ENCODE assay signal across 8 mouse cellular contexts in genomic region chr4:155892017-155892416, GRCm38 (mm10). TPM values are rescaled to one million over a fixed set of nuclear protein-coding genes. Genes with fewer than 3 reads are reported as not detected.
DNase-seq lines count a peak whose midpoint lies in the region; ATAC-seq and TF ChIP-seq lines count a peak whose summit lies in the region.

No protein-coding gene starts in this region.

- peak overlapping the region; percentile 94 for H3ac ChIP-seq in myocyte (ENCODE audit: control insufficient read depth, insufficient read length)

- H3K36me3 ChIP-seq in embryonic facial prominence, embryonic 10.5 days (replicated peaks): peaks cover 47% of the 10 kb centered on the region
- peaks cover 51% of the 10 kb centered on the region for H3K36me3 ChIP-seq in liver, embryonic 12.5 days
- peaks cover 5% of the 10 kb centered on the region for H3K36me3 ChIP-seq in myocyte (ENCODE audit: control insufficient read depth, insufficient read depth)
- H3K36me3 ChIP-seq in stomach, embryonic 14.5 days (ENCODE audit: control insufficient read depth, insufficient read depth, low read length): peaks cover 32% of the 10 kb centered on the region

- H3K4me3 ChIP-seq in embryonic facial prominence, embryonic 10.5 days: peak overlapping the region; percentile 96
- peak overlapping the region; percentile 79 for H3K4me3 ChIP-seq in liver, embryonic 12.5 days
- H3K4me3 ChIP-seq in myocyte: peak overlapping the region; percentile 78
- peak overlapping the region; percentile 88 for H3K4me3 ChIP-seq in stomach, embryonic 14.5 days (ENCODE audit: low read depth, low read length)

- no peaks in the 10 kb centered on the region for H3K27me3 ChIP-seq in embryonic facial prominence, embryonic 10.5 days (replicated peaks; ENCODE audit: low read depth, poor library complexity, severe bottlenecking)
- H3K27me3 ChIP-seq in liver, embryonic 12.5 days (replicated peaks): no peaks in the 10 kb centered on the region
- no peaks in the 10 kb centered on the region for H3K27me3 ChIP-seq in myocyte (ENCODE audit: control insufficient read depth, insufficient read depth, insufficient read length)
- H3K27me3 ChIP-seq in stomach, embryonic 14.5 days (ENCODE audit: control insufficient read depth, insufficient read depth, low read length): no peaks in the 10 kb centered on the region

- peaks cover 35% of the 10 kb centered on the region for H3K79me2 ChIP-seq in myocyte (ENCODE audit: control insufficient read depth, insufficient read depth)

- peak overlapping the region; percentile 100 for H3K4me2 ChIP-seq in liver, embryonic 12.5 days
- H3K4me2 ChIP-seq in myocyte (ENCODE audit: low read depth): peak overlapping the region; percentile 83
- H3K4me2 ChIP-seq in stomach, embryonic 14.5 days (replicated peaks; ENCODE audit: low read depth, low read length): peak overlapping the region; percentile 91

- peak; percentile 98 for TF ChIP-seq POLR2A in myocyte (IDR thresholded peaks at IDR 0.05; ENCODE audit: insufficient read length, low read depth)

- H3K9ac ChIP-seq in liver, embryonic 12.5 days: peak overlapping the region; percentile 85
- peak overlapping the region; percentile 71 for H3K9ac ChIP-seq in stomach, embryonic 14.5 days (replicated peaks; ENCODE audit: low read depth, low read length)

- peak; percentile 89 for ATAC-seq in liver, embryonic 12.5 days
- peak; percentile 89 for ATAC-seq in stomach, embryonic 14.5 days (ENCODE audit: insufficient number of reproducible peaks, insufficient read depth, low FRiP score, low read depth)

- peaks cover 47% of the 10 kb centered on the region for H3K4me1 ChIP-seq in embryonic facial prominence, embryonic 10.5 days
- H3K4me1 ChIP-seq in liver, embryonic 12.5 days: peaks cover 49% of the 10 kb centered on the region
- peaks cover 31% of the 10 kb centered on the region for H3K4me1 ChIP-seq in stomach, embryonic 14.5 days (ENCODE audit: control insufficient read depth, insufficient read depth, low read length)

- under 1% methylated on average over 56 of the region's 56 CpGs for WGBS in embryonic facial prominence, embryonic 10.5 days
- WGBS in liver, embryonic 12.5 days (ENCODE audit: insufficient replicate concordance): under 1% methylated on average over 46 of the region's 56 CpGs
- under 1% methylated on average over 27 of the region's 56 CpGs for WGBS in stomach, embryonic 14.5 days

- peak; percentile 93 for DNase-seq in A20 (ENCODE audit: low read depth, low spot score)
- DNase-seq in adrenal gland, postnatal 25 days: peak; percentile 90
- peak; percentile 90 for DNase-seq in embryonic facial prominence, embryonic 10.5 days (ENCODE audit: low spot score)
- peak; percentile 61 for DNase-seq in heart, adult 8-10 months (ENCODE audit: low spot score)
- DNase-seq in kidney, adult 9 months: peak; percentile 72

- no peaks in the 10 kb centered on the region for H3K9me3 ChIP-seq in embryonic facial prominence, embryonic 10.5 days
- H3K9me3 ChIP-seq in liver, embryonic 12.5 days (replicated peaks): no peaks in the 10 kb centered on the region
- H3K9me3 ChIP-seq in stomach, embryonic 14.5 days (ENCODE audit: control insufficient read depth, low read depth, low read length): no peaks in the 10 kb centered on the region

- peak overlapping the region; percentile 90 for H3K27ac ChIP-seq in embryonic facial prominence, embryonic 10.5 days (replicated peaks)
- H3K27ac ChIP-seq in liver, embryonic 12.5 days: peak overlapping the region; percentile 92
- peak overlapping the region; percentile 96 for H3K27ac ChIP-seq in stomach, embryonic 14.5 days (ENCODE audit: low read length)

TF ChIP-seq in myocyte, 11 proteins besides CTCF, POLR2A, EP300 and RAD21:
- TF ChIP-seq E2F4 (IDR thresholded peaks at IDR 0.05; ENCODE audit: insufficient read depth): no peak
- peak in 1 of 3 experiments; percentile 48 for TF ChIP-seq MYOG (IDR thresholded peaks at IDR 0.05; ENCODE audit: control insufficient read depth in 1 of 3, insufficient read depth in 1 of 3, insufficient read length in 2 of 3, low read depth in 2 of 3)
- TF ChIP-seq POLR2AphosphoS2 (IDR thresholded peaks at IDR 0.05; ENCODE audit: insufficient read length, low read depth): peak; percentile 84
- TF ChIP-seq MYOD1 (IDR thresholded peaks at IDR 0.05; ENCODE audit: control insufficient read depth in 1 of 3, insufficient read length in 2 of 3, low read depth in 2 of 3): peak in 1 of 3 experiments; percentile 37
TF ChIP-seq in myocyte: peak in this region for 3.

RNA-seq across cellular contexts. Expression of gene Acap3, which starts 0.4 kb away (rescaled TPM):
- total RNA-seq in adrenal gland, postnatal 25 days (2021): 23.6 and 27.1 TPM in 2 replicates
- 24.1 and 28.0 TPM in 2 replicates for polyA plus RNA-seq in embryonic facial prominence, embryonic 10.5 days (2016; fragmentation: Nextera tagmentation; extraction: Ambion mirVana)
- total RNA-seq in heart, adult 8-10 months (2022): 10 to 100 TPM in 2 of 4 experiments, 1 to 10 TPM in 2; 9.5 to 13.8 (median 10.9) TPM
- 13.4 and 13.6 TPM in 2 replicates for polyA plus RNA-seq in liver, embryonic 12.5 days (2016; fragmentation: Nextera tagmentation; extraction: Ambion mirVana)
- 22.3 TPM for polyA plus RNA-seq in myocyte (2012; fragmentation: generic; extraction: Trizol)
- 16.0 and 19.4 TPM in 2 replicates for polyA plus RNA-seq in stomach, embryonic 14.5 days (2014; fragmentation: Nextera tagmentation; extraction: Ambion mirVana)

RNA-seq across cellular contexts. Expression of gene Pusl1, which starts 0.4 kb away (rescaled TPM):
- 36.3 and 38.8 TPM in 2 replicates for total RNA-seq in adrenal gland, postnatal 25 days (2021)
- 50.1 and 52.7 TPM in 2 replicates for polyA plus RNA-seq in embryonic facial prominence, embryonic 10.5 days (2016; fragmentation: Nextera tagmentation; extraction: Ambion mirVana)
- total RNA-seq in heart, adult 8-10 months (2022): 10 to 100 TPM in 3 of 4 experiments, 1 to 10 TPM in 1; 9.6 to 11.9 (median 10.9) TPM
- polyA plus RNA-seq in liver, embryonic 12.5 days (2016; fragmentation: Nextera tagmentation; extraction: Ambion mirVana): 32.7 and 33.6 TPM in 2 replicates
- 19.1 TPM for polyA plus RNA-seq in myocyte (2012; fragmentation: generic; extraction: Trizol)
- 45.7 and 50.5 TPM in 2 replicates for polyA plus RNA-seq in stomach, embryonic 14.5 days (2014; fragmentation: Nextera tagmentation; extraction: Ambion mirVana)

RNA-seq across cellular contexts. Expression of gene Ints11, which starts 22.7 kb away (rescaled TPM):
- 32.4 and 36.9 TPM in 2 replicates for total RNA-seq in adrenal gland, postnatal 25 days (2021)
- 97.9 and 109 TPM in 2 replicates for polyA plus RNA-seq in embryonic facial prominence, embryonic 10.5 days (2016; fragmentation: Nextera tagmentation; extraction: Ambion mirVana)
- total RNA-seq in heart, adult 8-10 months (2022): 10 to 100 TPM; 13.9 to 14.5 (median 14.1) TPM
- 50.0 and 51.4 TPM in 2 replicates for polyA plus RNA-seq in liver, embryonic 12.5 days (2016; fragmentation: Nextera tagmentation; extraction: Ambion mirVana)
- polyA plus RNA-seq in myocyte (2012; fragmentation: generic; extraction: Trizol): 72.1 TPM
- polyA plus RNA-seq in stomach, embryonic 14.5 days (2014; fragmentation: Nextera tagmentation; extraction: Ambion mirVana): 67.7 and 70.1 TPM in 2 replicates

RNA-seq across cellular contexts. Expression of gene Cptp, which starts 22.8 kb away (rescaled TPM):
- total RNA-seq in adrenal gland, postnatal 25 days (2021): 13.8 and 23.0 TPM in 2 replicates
- polyA plus RNA-seq in embryonic facial prominence, embryonic 10.5 days (2016; fragmentation: Nextera tagmentation; extraction: Ambion mirVana): 18.6 and 19.4 TPM in 2 replicates
- 1 to 10 TPM; 7.3 to 9.9 (median 8.6) TPM for total RNA-seq in heart, adult 8-10 months (2022)
- 10.3 and 10.8 TPM in 2 replicates for polyA plus RNA-seq in liver, embryonic 12.5 days (2016; fragmentation: Nextera tagmentation; extraction: Ambion mirVana)
- 10.5 TPM for polyA plus RNA-seq in myocyte (2012; fragmentation: generic; extraction: Trizol)
- 16.9 and 17.3 TPM in 2 replicates for polyA plus RNA-seq in stomach, embryonic 14.5 days (2014; fragmentation: Nextera tagmentation; extraction: Ambion mirVana)

RNA-seq across cellular contexts. Expression of gene Tas1r3, which starts 28.9 kb away (rescaled TPM):
- 0.52 and 0.55 TPM in 2 replicates for total RNA-seq in adrenal gland, postnatal 25 days (2021)
- polyA plus RNA-seq in embryonic facial prominence, embryonic 10.5 days (2016; fragmentation: Nextera tagmentation; extraction: Ambion mirVana): 0.29 and 0.43 TPM in 2 replicates
- total RNA-seq in heart, adult 8-10 months (2022): under 1 TPM; 0.17 to 0.19 (median 0.19) TPM
- polyA plus RNA-seq in liver, embryonic 12.5 days (2016; fragmentation: Nextera tagmentation; extraction: Ambion mirVana): 0.07 and 0.11 TPM in 2 replicates
- 0.17 TPM for polyA plus RNA-seq in myocyte (2012; fragmentation: generic; extraction: Trizol)
- polyA plus RNA-seq in stomach, embryonic 14.5 days (2014; fragmentation: Nextera tagmentation; extraction: Ambion mirVana): 0.32 and 0.35 TPM in 2 replicates

Comparison
In these comparisons a context has a peak if more than half of its experiments do, and no peak if none do; other contexts are left out.
1. Peak in every context shown above with its lines: DNase-seq, ATAC-seq, H3K4me3 ChIP-seq and H3K27ac ChIP-seq.